Mouse (Mus musculus): ENCODE results near the gene Sdccag8. TPM values are rescaled to one million over a fixed set of nuclear protein-coding genes. Genes with fewer than 3 reads are reported as not detected.

Gene Sdccag8
- 3.4 and 4.1 TPM in 2 replicates for polyA plus RNA-seq (2012; rRNA removed; ENCODE audit: low replicate concordance)

GRCm38 (mm10) chr1:176814591-176815062 is at the start of gene Sdccag8:
Gene Sdccag8 (plus strand): TSS chr1:176814660.

GRCm38 (mm10) chr1:176814036-176814420 is 432 bp upstream of the Sdccag8 start, which contains the start of gene Cep170:
Gene Cep170 (minus strand): TSS chr1:176814067.

Other genes starting within 250 kb of the Sdccag8 start
- gene Cep170, start 593 bp upstream of the Sdccag8 start, polyA plus RNA-seq (2012; rRNA removed; ENCODE audit: low replicate concordance): 0.26 and 0.43 TPM in 2 replicates

Data from duodenum, adult 2 months (tissue).